Mouse (Mus musculus) cerebellum, adult (tissue): ENCODE measurements around the gene Rftn2.
A peak's percentile ranks its signal among the peaks of the same experiment; 100 is the strongest.

Experiments used
- ATAC-seq: cut with Nextera tagmentation; 2 replicates; pipeline ENCODE4 v1.9.2; 2017; ENCODE audit warnings: mild to moderate bottlenecking, moderate library complexity, mixed read lengths; ENCODE audit not compliant: insufficient number of reproducible peaks, low FRiP score, low TSS enrichment

The Rftn2 gene

DNA sequence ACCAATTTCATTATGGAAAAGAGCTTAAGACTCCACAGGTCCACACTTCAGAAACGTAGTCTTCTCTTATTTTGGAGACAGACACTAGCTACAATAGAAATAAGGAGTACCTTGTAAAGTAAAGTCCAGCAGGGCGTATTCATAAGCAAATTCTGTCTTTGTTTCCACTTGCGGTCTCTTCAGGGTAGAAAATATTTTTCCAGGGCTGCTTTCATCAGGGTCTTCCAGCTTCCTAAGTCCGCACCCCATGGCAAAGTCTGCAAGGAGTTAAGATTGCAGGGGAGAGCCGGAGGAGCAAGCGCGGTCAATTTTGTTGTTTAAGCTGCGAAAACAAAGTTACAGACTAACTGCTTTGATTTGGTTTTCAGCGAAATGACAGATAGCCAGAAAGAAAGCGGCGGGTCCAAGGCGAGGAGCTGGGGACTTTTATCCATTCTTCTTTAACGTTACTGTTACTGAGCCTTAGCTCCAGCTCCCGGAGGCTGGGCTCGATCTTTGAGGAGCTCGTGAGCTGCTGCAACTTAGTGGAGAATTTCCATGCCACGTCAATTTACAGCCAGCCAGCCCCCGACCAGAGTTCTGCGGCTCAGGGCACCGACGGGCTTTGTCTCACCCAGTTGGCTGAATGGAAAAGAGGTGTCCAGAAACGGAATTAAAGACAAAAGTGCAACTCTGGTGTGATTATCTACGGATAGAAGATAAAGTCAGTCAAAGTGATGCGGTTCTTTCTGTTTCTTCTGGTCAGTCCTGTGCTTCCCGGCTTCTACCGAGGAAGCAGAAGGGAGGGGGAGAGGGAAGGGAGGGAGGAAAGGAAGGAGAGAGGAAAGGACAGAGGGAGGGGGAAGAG, at the start of gene Rftn2:
Gene Rftn2 (minus strand): TSS at position 772 of the 847 bp plus-strand sequence.
- no peak for ATAC-seq

DNA sequence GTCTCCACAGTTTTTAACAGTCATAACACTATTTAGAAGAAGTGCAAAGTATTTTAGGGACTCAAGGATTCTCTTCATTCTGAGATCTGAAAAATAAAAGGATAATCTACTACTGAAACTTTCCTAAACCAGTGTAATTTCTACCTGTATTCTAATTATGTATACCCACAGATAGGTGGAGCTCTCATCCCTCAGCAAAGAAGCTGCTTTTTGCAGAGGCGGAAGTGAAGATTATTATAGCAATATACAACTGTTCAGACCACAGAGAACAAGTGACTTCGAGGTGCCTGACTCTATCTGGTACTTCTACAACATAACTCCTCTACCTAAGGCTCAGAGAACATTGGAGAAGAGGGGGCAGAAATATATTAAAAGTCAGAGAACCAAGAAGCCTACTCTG, 38.9 kb upstream of the Rftn2 start:
- ATAC-seq, result no peak

- no peak for ATAC-seq
These were observed 37.8 kb upstream of the Rftn2 start for GRCm38 (mm10) chr1:55264385-55264784.

DNA sequence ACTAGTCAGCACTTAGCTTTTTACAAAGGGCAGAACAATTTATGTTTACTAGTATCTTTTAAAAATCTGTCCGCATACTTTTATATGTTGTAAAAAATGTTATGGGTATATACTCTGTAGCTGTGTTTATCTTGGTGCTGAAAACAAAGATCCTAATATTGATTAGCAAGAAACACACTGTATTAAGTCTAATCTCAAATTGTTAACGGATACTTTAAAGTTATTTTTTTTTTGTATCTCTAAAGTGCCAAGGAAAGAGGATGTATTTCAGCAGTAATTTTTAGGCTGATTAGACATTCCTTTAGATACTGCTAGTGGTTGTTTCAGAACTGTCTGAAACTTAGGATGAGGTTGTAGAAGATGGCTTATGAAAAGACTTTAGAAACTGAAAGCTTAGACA, 19.8 kb upstream of the Rftn2 start:
- ATAC-seq, result no peak

DNA sequence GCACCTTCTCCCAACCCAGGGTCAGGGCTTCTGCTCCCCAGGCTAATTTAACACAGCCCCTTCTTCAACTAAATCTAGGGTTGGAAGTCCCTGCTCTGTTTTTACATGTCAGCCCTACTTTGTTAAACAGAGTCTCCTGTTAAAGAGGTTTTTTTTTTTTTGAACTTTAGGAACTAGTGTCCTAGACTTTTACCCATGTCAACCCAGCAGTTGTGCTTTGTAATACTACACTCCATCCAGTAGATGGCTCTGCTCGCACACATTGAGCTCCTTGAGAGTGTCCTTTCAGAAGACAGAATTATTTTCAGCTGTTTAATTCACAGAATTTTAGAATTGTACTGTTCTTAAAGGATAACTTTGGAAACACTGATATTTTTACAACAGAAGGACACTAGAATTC, 12.7 kb upstream of the Rftn2 start:
- no peak for ATAC-seq

DNA sequence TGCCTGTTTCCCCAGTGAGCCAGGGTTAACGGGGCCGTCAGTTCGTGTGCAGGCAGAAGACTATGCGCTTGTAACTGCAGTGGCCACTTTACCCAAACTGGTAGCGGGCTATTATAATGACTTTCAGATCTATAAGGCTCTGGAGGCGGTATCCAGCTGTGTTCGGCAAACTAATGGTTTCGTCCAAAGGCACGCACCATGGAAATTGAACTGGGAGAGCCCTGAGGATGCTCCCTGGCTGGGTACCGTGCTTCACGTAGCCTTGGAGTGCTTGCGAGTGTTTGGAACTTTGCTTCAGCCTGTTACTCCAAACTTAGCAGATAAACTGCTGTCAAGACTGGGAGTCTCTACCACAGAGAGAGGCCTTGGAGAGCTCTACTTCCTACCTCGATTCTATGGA, 11.9 kb upstream of the Rftn2 start:
- no peak for ATAC-seq

GRCm38 (mm10) chr1:55237643-55238161, 11.1 kb upstream of the Rftn2 start:
- no peak; the same call in 1 of the 2 replicates for ATAC-seq

- peak; percentile 97 for ATAC-seq
These were observed 10.5 kb upstream of the Rftn2 start, which contains the start of gene Mars2 for GRCm38 (mm10) chr1:55236890-55237642. TSS of gene Mars2 (plus strand) at chr1:55237177.

DNA sequence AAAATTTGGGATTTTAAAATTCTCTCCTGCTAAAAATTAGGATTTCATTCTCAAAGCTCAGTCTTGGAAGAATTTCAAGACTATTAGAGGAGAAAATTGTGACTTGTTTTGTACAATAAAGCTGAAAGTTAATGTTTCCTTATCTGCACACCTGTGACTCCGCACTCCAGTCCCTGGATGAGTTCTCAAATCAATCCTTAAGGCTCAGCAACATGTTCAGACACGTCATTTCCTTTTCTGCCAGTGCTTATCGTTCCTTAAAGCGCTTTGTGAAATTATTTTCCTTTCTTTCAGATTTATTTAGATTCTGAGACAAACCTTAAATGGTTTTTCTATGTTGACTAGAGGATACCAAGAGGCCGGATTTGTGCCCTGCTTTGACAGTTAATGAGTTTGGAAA, 9.9 kb upstream of the Rftn2 start:
- no peak for ATAC-seq

GRCm38 (mm10) chr1:55234910-55235520, 8.4 kb upstream of the Rftn2 start:
- ATAC-seq, result no peak

- ATAC-seq, result no peak
These were observed 1.8 kb upstream of the Rftn2 start for GRCm38 (mm10) chr1:55228256-55228884.

GRCm38 (mm10) chr1:55227376-55227775, 794 bp upstream of the Rftn2 start:
- no peak for ATAC-seq

DNA sequence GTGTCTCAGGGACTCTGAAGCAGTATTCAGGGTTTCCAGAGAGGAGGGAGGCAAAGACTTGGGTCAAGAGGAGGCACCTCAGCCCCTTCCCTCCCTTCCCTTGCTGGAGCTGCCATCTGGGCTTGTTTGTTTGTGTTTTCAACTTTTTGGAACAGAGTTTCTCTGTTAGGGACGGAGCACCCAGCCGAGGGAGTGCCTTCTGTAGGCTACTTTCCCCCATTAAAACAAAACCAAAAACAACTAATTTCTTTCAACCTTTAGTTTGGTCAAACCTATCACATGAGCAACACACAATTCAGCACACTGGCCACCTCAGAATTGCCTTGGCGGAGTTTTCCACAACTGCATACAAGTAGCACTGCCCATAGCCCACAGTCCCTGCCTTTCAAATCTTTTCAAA, 1.2 kb downstream of the Rftn2 start:
- no peak for ATAC-seq

DNA sequence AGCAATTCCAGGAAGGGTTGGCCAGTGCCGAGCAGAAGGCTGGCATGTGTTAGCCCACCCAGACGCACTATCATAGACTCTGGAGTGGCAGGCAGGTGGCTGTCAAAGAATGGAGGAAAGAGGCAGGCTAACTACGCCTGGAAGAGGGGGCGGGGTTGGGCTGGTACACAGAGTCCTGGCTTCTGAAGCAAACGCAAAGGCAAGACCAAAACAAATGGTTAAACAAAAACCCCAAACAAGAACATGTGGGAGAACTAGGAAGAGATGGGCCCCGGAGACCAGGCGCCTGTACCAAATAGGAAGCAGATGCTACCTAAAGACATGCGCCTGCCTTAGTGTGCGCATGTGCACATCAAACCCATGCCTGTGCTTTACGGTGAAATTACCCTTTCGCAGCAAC, 2.5 kb downstream of the Rftn2 start:
- no peak for ATAC-seq

- no peak for ATAC-seq
These were observed 3.6 kb downstream of the Rftn2 start for GRCm38 (mm10) chr1:55223026-55223425.

DNA sequence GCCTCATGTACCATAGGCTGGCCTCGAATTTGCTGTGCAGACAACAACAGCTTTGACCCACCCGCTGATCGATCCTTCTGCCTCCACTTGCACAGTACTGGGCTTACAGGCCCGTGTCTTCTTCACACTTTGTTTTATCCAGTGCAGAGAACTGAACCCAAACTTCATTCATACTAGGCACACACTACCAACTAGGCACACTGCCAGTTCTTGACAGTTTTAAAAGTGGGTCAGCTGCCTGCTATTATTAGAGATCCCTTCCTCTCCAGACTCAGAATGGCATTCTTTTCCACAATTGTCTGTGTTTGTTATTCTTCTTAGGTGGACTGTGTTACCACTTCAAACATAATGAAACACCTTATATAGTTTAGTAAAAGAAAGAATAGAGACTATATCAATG, 5.2 kb downstream of the Rftn2 start:
- ATAC-seq, result no peak

DNA sequence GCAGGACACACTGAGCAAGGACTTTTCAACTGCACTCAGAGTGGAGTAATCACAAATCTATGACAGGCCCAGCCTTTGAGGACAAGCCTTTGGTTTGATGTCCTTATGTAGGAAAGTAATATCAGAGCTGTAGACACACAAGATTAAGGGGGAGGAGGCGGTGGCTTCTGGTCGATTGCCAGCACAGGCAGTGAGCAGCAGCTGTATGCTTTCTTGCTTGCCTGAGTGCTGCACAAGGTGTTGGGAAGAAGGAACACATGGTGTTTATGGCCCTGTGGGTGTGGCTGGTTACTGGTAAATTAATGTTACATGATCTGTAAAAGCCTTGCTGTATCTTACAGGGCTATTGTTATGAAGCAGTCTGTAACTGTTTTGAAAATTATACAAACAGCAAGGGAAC, 9.4 kb downstream of the Rftn2 start:
- ATAC-seq, result no peak

DNA sequence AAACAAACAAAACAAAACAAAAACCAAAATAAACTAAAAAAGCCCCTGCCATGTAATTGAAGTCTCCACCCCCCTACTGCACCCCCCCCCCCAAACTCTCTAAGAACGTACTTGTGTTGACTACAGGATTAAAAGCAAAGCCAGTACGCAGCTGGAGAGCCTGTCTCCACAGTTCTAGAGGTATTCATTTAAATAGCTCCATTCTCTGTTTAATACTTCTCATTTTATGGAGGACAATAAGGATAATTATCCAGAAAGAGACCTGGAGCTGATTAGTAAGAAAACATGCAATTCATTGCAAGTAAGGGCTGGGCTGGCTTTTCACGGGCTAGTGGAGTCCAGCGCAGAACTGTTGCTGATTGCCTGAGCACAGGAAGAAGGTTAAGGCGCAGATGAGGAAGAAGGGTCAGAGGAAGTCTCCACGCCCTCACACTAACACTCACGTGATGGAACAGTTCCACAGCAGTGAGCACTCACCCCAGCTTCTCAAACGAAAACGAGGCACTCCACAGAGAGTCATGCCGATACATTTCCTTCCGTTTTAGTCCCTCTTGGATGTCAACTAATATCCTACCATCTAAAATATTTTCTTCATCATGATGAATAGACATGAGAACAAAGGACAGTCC, 11.3 kb downstream of the Rftn2 start:
- ATAC-seq, result no peak

GRCm38 (mm10) chr1:55213936-55214335, 12.6 kb downstream of the Rftn2 start:
- no peak for ATAC-seq

- no peak for ATAC-seq
These were observed 13.1 kb downstream of the Rftn2 start for GRCm38 (mm10) chr1:55213475-55213874.
